Mouse (Mus musculus) forebrain, embryonic 10.5 days (tissue): Measurements from ENCODE around the gene Galnt6. TPM values are rescaled to one million over a fixed set of nuclear protein-coding genes. Genes with fewer than 3 reads are reported as not detected.

Experiments
- DNase-seq: peaks from one replicate; pipeline ENCODE4 v3.0.0-alpha.2; 2017; ENCODE audit warnings: low spot score; ENCODE audit errors: extremely low spot score
- H3K27ac ChIP-seq: fragments of 300-500 bp; sonication (generic); 2 replicates; pipeline ENCODE4 v1.5.1; 2016; ENCODE audit warnings: mild to moderate bottlenecking
- H3K27me3 ChIP-seq: fragments of 300-500 bp; sonication (generic); 2 replicates; pipeline ENCODE4 v1.6.1; 2016; ENCODE audit warnings: mild to moderate bottlenecking; ENCODE audit not compliant: poor library complexity, severe bottlenecking
- H3K36me3 ChIP-seq: fragments of 300-500 bp; sonication (generic); replicated peaks from 2 replicates; pipeline ENCODE4 v1.6.1; 2016; ENCODE audit warnings: mild to moderate bottlenecking, moderate library complexity
- H3K4me1 ChIP-seq: fragments of 300-500 bp; sonication (generic); 2 replicates; pipeline ENCODE4 v1.6.1; 2016
- H3K4me3 ChIP-seq: fragments of 300-500 bp; sonication (generic); 2 replicates; pipeline ENCODE4 v1.5.1; 2016; ENCODE audit warnings: mild to moderate bottlenecking, moderate library complexity
- H3K9me3 ChIP-seq: fragments of 300-500 bp; sonication (generic); 2 replicates; pipeline ENCODE4 v1.6.1; 2016; ENCODE audit warnings: mild to moderate bottlenecking, moderate library complexity
- WGBS: fragments of 180-500 bp; shearing (Covaris S2); methylation state at CpG from one replicate; pipeline ENCODE4 v1.1.7; 2016; 5-methylcytosine and 5-hydroxymethylcytosine counted together
- microRNA-seq: library from miRNA; unstranded; fragments of <30 nt; microRNA quantifications from one replicate; pipeline ENCODE4, GENCODE M21; 2017
- polyA plus RNA-seq: library from polyadenylated mRNA; unstranded; fragments of >200 nt; fragmentation: Nextera tagmentation; extraction: Ambion mirVana; gene quantifications from 2 replicates; pipeline ENCODE4 v1.2.1, GENCODE M21; 2016

Galnt6 gene
- polyA plus RNA-seq, 1 experiment from 2014 or later = not detected

GRCm38 (mm10) chr15:100655201-100655600 is 74.0 kb downstream of the Galnt6 start:
- Histone ChIP-seq H3K4me3 (no peak overlapping the region), H3K36me3 (no peaks in the 10 kb centered on the region), H3K9me3 (no peaks in the 10 kb centered on the region), H3K4me1 (no peaks in the 10 kb centered on the region), H3K27ac (no peak overlapping the region), H3K27me3 (no peaks in the 10 kb centered on the region)
- no peak for DNase-seq
- 89% methylated on average over 5 of the region's 5 CpGs for WGBS

GRCm38 (mm10) chr15:100654271-100654670 is 74.9 kb downstream of the Galnt6 start:
- DNase-seq = no peak
- no peak overlapping the region for H3K4me3 ChIP-seq
- no peaks in the 10 kb centered on the region for H3K36me3 ChIP-seq
- no peak overlapping the region for H3K27ac ChIP-seq
- no peaks in the 10 kb centered on the region for H3K9me3 ChIP-seq
- H3K27me3 ChIP-seq = no peaks in the 10 kb centered on the region
- H3K4me1 ChIP-seq = no peaks in the 10 kb centered on the region
- WGBS = 91% methylated on average over 1 of the region's 1 CpGs

DNA sequence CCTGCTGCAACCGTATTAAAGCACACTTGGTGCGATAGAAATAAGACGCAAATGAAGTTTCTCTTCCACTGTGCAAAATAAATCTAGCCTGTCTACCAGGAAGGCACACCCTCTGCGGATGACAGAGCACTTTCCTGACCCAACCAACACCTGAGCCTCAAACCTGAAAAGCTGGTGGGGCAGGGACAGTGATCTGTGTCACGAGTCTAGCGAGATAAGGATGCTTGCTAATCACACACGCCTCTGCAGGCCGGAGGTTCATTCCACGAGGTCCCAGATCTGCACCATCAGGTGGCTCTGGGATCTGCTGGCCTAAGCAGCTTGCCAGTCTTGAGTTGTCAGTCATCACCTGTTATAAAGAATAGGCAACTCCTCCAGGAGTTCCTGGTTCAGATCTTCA is 77.6 kb downstream of the Galnt6 start:
- Histone ChIP-seq H3K36me3 (no peaks in the 10 kb centered on the region), H3K4me1 (no peaks in the 10 kb centered on the region), H3K9me3 (no peaks in the 10 kb centered on the region), H3K27me3 (no peaks in the 10 kb centered on the region), H3K4me3 (no peak overlapping the region), H3K27ac (no peak overlapping the region)
- no peak for DNase-seq
- WGBS = 92% methylated on average over 9 of the region's 9 CpGs

DNA sequence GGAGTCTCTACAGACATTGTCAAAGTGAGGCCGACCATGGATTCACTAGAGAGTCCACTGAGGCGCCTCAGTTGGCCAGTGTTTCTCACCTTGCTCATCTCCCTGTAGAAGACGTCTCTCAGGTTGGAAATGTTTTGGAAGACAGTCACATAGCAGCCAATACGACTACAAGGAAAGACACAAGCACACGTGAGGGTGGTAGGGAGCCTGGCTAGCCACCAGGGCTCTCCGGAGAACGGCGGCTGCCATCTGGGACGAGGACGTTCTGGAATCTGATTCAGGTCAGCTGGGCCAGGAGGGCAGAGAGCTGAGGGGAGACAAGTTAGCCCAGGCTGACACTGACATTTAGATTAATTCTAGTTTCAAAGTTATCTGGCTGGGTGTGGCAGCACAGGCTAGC is 79.1 kb downstream of the Galnt6 start:
- H3K9me3 ChIP-seq = no peaks in the 10 kb centered on the region
- H3K36me3 ChIP-seq = no peaks in the 10 kb centered on the region
- no peak overlapping the region for H3K4me3 ChIP-seq
- DNase-seq = no peak
- 86% methylated on average over 10 of the region's 10 CpGs for WGBS
- H3K27ac ChIP-seq = no peak overlapping the region
- no peaks in the 10 kb centered on the region for H3K27me3 ChIP-seq
- H3K4me1 ChIP-seq = peaks cover 3% of the 10 kb centered on the region

DNA sequence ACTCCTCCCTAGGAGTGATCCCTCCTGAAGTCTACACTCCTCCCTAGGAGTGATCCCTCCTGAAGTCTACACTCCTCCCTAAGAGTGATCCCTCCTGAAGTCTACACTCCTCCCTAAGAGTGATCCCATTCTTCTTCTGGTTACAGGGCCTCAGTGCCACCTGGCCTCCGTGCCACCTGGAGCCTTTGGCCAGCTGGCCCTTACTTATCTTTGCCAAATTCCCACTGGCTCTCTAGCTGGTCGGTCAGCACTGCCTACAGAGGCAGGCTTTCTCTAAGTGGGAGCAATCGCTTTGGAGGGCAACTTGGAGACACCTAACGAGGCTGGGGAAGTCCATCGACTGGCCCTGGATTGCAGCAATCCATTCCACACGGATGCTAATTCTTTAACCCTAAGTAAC is 83.0 kb downstream of the Galnt6 start:
- DNase-seq = no peak
- no peak overlapping the region for H3K27ac ChIP-seq
- H3K36me3 ChIP-seq = no peaks in the 10 kb centered on the region
- 82% methylated on average over 6 of the region's 6 CpGs for WGBS
- H3K4me3 ChIP-seq = no peak overlapping the region
- H3K9me3 ChIP-seq = no peaks in the 10 kb centered on the region
- H3K27me3 ChIP-seq = no peaks in the 10 kb centered on the region
- H3K4me1 ChIP-seq = peaks cover 10% of the 10 kb centered on the region

GRCm38 (mm10) chr15:100642451-100642850 is 86.7 kb downstream of the Galnt6 start:
- Histone ChIP-seq H3K4me3 (no peak overlapping the region), H3K4me1 (peaks cover 20% of the 10 kb centered on the region), H3K36me3 (no peaks in the 10 kb centered on the region), H3K9me3 (no peaks in the 10 kb centered on the region), H3K27me3 (peaks cover 18% of the 10 kb centered on the region), H3K27ac (no peak overlapping the region)
- no peak for DNase-seq
- WGBS = 88% methylated on average over 7 of the region's 7 CpGs

Small RNA genes lying within 50 kb of the gene (microRNA-seq; reads per million reads assigned to microRNA genes)
- gene Mir6961 = not detected

Other genes with a start within 250 kb of the Galnt6 start
- 17.0 and 17.2 TPM in 2 replicates for gene Csrnp2, start 233.9 kb downstream of the Galnt6 start, polyA plus RNA-seq
- gene Tfcp2, start 177.4 kb downstream of the Galnt6 start, polyA plus RNA-seq = 31.4 and 33.4 TPM in 2 replicates
- 3.6 and 4.9 TPM in 2 replicates for gene Pou6f1, start 129.4 kb downstream of the Galnt6 start, polyA plus RNA-seq
- 214 and 224 TPM in 2 replicates for gene Dazap2, start 114.0 kb downstream of the Galnt6 start, polyA plus RNA-seq
- gene Smagp, start 92.4 kb downstream of the Galnt6 start, polyA plus RNA-seq = 4.3 and 4.6 TPM in 2 replicates
- gene Bin2, start 59.8 kb downstream of the Galnt6 start, polyA plus RNA-seq = 3.3 and 3.6 TPM in 2 replicates
- 1.4 and 1.8 TPM in 2 replicates for gene Cela1, start 41.5 kb downstream of the Galnt6 start, polyA plus RNA-seq
- 10.1 and 10.8 TPM in 2 replicates for gene Slc4a8, start 32.4 kb upstream of the Galnt6 start, polyA plus RNA-seq
- 9.0 and 11.0 TPM in 2 replicates for gene Scn8a, start 140.5 kb upstream of the Galnt6 start, polyA plus RNA-seq